Mouse (Mus musculus): ENCODE data around the gene E130311K13Rik. TPM values are rescaled to one million over a fixed set of nuclear protein-coding genes. Genes with fewer than 3 reads are reported as not detected.

The E130311K13Rik gene
- total RNA-seq, 2 experiments from 2014 or later: 11.8 to 12.5 TPM

DNA sequence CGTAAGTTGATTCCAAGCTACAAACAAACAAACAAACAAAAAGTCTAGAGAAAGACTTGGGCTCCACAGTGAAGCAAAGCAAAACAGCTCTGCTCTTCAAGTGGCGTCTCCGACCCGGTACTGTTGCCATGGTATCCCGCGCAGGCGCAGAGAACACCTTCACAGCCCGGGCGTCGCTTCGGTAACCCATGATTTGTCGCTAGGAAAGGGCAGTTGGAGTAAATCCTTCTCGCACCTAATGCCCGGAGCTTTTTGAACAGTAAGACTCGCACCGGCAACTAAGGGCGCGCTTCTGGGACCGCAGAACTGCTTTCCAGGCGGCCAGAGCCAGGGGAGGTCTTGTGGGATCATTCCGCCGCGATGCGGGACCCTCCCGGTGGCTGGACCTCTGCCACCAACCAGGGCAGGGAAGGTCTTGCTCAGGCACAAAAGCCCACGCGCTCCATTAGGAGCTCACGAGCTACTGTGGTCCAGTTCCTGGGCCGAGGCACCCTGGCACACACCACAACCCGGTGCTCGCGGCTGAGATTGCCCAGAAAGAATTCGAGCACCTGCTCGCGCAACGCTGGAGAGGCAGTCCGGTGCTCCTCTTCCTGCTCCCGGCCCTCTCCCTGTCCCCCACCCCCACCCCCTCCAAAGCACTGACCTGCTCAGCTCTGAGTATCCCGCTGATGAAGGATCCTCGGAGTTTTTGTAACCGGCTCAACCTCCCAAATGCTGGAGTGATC is 30.5 kb downstream of the E130311K13Rik start:
- DNase-seq (ENCODE audit: low spot score in 2 of 2): peak; percentile 84 to 86
- intact Hi-C loops (cut with DNase I): loop anchor here (2.0 to 10.0 kb wide), 2 partner anchors 30 to 494 kb away; partner anchors contain the start of gene E130311K13Rik

- intact Hi-C loops (cut with DNase I): loop anchor here (10.0 kb wide), 1 partner anchor 492 kb away; no protein-coding TSS in a partner anchor
- no peak for DNase-seq (ENCODE audit: low spot score in 2 of 2)
These were observed 32.1 kb downstream of the E130311K13Rik start for GRCm38 (mm10) chr3:63897177-63897576.

DNA sequence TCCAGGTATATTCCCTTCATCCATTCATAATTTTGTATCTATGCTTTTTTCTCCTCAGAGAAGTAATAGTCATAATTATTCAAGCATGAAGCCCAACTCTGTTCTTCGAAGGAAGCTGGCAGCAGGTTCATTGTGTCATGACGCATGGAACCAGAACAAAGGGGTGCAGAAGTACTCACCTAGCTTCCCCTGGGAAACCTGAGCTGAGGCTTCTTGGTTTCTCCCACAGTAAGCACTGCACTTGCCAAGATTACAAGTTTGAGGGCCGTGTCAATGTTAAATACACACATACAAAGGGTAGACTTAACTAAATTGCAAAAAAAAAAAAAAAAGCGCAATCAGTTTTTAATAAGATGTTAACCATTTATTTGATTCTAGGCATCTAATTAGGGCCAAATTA is 33.0 kb downstream of the E130311K13Rik start:
- no peak for DNase-seq (ENCODE audit: low spot score in 2 of 2)
- intact Hi-C loops (cut with DNase I): loop anchor here (10.0 kb wide), 1 partner anchor 492 kb away; no protein-coding TSS in a partner anchor

DNA sequence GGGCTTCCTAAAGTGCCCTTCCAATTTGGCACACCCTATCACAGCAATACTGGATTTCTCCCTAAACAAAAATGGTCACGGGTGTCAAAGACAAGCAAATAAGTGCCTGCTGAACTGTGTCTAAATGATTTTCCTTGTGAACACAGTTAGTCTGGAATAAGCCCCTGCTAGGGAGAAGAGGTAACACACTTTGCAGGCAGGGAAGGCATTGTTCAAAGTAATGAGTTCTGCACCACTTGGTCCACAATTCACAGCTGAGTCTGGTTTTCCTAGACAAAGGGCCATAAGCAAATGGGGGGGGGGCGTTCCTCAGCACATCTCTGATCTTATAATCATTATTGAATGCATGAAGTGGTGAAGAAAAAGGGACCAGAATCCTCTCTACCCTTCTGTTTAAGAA is 33.5 kb downstream of the E130311K13Rik start:
- intact Hi-C loops (cut with DNase I): loop anchor here (10.0 kb wide), 1 partner anchor 491 kb away; no protein-coding TSS in a partner anchor
- no peak for DNase-seq (ENCODE audit: low spot score in 2 of 2)

- intact Hi-C loops (cut with DNase I): loop anchor here (10.0 kb wide), 1 partner anchor 489 kb away; no protein-coding TSS in a partner anchor
- no peak for DNase-seq (ENCODE audit: low spot score in 2 of 2)
These were observed 35.6 kb downstream of the E130311K13Rik start for GRCm38 (mm10) chr3:63893677-63894076.

- intact Hi-C loops (cut with DNase I): loop anchor here (10.0 kb wide), 1 partner anchor 487 kb away; no protein-coding TSS in a partner anchor
- peak in 1 of 2 experiments; percentile 45 for DNase-seq (ENCODE audit: low spot score in 2 of 2)
These were observed 37.1 kb downstream of the E130311K13Rik start for GRCm38 (mm10) chr3:63892154-63892553.

- no peak for DNase-seq (ENCODE audit: low spot score in 2 of 2)
- intact Hi-C loops (cut with DNase I): no loop called here
These were observed 48.2 kb downstream of the E130311K13Rik start for GRCm38 (mm10) chr3:63881065-63881464.

- intact Hi-C loops (cut with DNase I): no loop called here
- DNase-seq (ENCODE audit: low spot score in 2 of 2): no peak
These were observed 50.1 kb downstream of the E130311K13Rik start for GRCm38 (mm10) chr3:63878995-63879666.

GRCm38 (mm10) chr3:63872818-63873217 is 56.5 kb downstream of the E130311K13Rik start:
- DNase-seq (ENCODE audit: low spot score in 2 of 2): no peak
- intact Hi-C loops (cut with DNase I): loop anchor here (5.0 kb wide), 1 partner anchor 1341 kb away; no protein-coding TSS in a partner anchor

- intact Hi-C loops (cut with DNase I): loop anchor here (5.0 kb wide), 1 partner anchor 1339 kb away; no protein-coding TSS in a partner anchor
- DNase-seq (ENCODE audit: low spot score in 2 of 2): no peak
These were observed 58.0 kb downstream of the E130311K13Rik start for GRCm38 (mm10) chr3:63871249-63871648.

DNA sequence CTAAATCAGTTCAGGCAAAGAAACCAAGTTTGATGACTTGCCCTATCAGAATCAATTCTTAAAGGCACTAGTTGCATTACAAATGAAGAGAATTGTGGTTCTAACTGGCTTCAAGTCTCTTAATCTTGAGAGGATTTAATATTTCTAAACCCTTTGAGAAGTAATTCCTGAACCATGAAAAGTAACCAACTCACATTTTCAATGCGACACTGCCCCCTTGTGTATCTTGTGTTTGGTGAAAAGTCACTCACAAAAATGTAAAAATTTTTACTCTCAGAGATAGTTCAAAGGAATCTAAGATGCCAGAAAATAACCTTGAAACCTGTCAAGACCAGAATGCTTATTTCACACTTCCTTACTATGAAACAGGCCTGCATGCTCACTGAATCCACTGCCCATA is 61.0 kb downstream of the E130311K13Rik start:
- intact Hi-C loops (cut with DNase I): loop anchor here (1.0 to 2.0 kb wide), 2 partner anchors 314 to 943 kb away; no protein-coding TSS in a partner anchor
- DNase-seq (ENCODE audit: low spot score in 2 of 2): peak; percentile 62 to 63

- no peak for DNase-seq (ENCODE audit: low spot score in 2 of 2)
- intact Hi-C loops (cut with DNase I): no loop called here
These were observed 64.2 kb downstream of the E130311K13Rik start for GRCm38 (mm10) chr3:63865069-63865468.

Other genes starting within 250 kb of the E130311K13Rik start
- 1 to 10 TPM; 7.1 to 7.9 TPM for gene Plch1, start 30.0 kb downstream of the E130311K13Rik start, total RNA-seq (2021)
- 10 to 100 TPM; 28.1 to 31.8 TPM for gene Slc33a1, start 35.3 kb upstream of the E130311K13Rik start, total RNA-seq (2021)
- gene Gmps, start 46.6 kb upstream of the E130311K13Rik start, total RNA-seq (2021): 10 to 100 TPM; 44.1 to 44.9 TPM
- under 1 TPM; 0.27 to 0.28 TPM for gene Vmn2r1, start 152.1 kb upstream of the E130311K13Rik start, total RNA-seq (2021)
- not detected for gene Vmn2r2, start 212.5 kb upstream of the E130311K13Rik start, total RNA-seq (2021)